Mouse (Mus musculus): ENCODE measurements at regions not wholly inside any gene's neighbourhood (a gene's known extent, or its start where the extent isn't known, plus 50 kb on each side); places are given as distances from the start of the nearest gene placed in this dataset.

DNA sequence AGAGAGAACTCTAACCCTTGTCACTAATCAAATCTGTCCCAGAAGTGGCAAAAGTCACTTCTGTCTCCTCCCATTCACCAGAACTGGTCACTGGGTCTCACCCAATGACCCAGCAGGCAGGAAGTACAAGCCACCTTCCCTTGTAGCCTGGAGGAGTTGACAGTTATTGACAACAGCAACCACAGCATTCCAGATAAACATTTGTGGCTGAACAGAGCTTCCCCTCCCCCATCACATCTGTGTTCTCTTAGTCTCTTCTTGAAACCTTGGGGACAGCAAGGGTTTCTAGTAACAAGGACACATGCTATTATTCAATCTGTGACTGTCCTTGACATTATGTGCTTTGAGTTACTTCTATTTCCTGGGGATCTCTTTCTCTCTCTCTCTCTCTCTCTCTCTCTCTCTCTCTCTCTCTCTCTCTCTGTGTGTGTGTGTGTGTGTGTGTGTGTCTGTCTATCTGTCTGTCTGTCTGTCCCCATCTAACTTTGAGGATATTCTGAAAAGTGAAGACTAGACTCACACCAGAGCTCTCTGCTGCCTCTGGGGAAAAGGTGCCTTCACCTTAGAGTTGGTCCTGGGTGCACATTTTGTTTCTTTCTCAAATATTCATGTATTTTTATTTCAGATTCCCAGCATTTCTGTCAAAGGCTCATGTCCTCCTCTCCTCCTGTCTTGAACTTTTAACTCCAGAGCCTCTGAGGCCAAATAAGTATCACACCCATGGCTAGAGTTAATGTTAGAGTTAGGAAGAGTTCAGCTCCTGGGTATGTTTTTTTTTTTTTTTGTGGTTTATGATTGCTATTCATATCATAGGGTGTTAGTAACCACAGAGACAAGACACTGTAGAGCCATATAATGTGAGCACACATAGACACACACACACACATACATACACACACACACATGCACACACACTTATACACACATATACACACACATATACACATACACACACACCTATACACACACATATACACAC lies 65.4 kb upstream of the Tut7 start:
- TF ChIP-seq GATA1 (IDR thresholded peaks at IDR 0.05; ENCODE audit: borderline replicate concordance, low read length) = no peak
- TF ChIP-seq FLI1 (IDR thresholded peaks at IDR 0.05; ENCODE audit: low read length) = no peak
